Mouse (Mus musculus): ENCODE measurements around the gene Rnf135. TPM values are rescaled to one million over a fixed set of nuclear protein-coding genes. Genes with fewer than 3 reads are reported as not detected.

Rnf135 gene
- polyA plus RNA-seq (2014; fragmentation: Nextera tagmentation; extraction: Ambion mirVana): 2.9 and 3.3 TPM in 2 replicates

DNA sequence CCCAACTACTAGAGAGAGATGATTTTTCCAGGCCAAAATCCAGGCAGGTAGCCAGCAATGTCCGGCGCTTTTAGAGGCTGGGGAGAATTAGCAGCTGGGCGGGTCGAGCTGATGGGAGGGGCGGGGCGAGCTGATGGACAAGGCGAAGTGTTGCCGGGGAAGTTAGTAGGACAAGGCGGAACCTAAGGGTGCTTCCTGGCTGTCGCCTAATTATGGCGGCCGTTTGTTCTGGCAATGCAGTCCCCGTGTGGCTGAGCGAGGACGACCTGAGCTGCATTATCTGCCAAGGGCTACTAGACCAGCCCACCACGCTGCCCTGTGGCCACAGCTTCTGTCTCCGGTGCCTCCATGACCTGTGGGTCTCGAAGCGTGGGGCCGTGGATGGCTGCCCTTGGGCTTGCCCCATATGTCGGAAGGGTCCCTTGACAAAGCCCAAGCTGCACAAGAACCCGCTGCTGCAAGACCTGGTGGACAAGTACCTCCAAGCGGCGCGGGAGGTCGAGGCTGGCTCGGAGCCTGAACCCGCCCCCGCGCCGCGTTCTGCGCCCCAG lies at the start of gene Rnf135:
TSS of gene Rnf135 (plus strand) at position 147 of the 551 bp plus-strand sequence.
- peak; percentile 74 for DNase-seq (ENCODE audit: low spot score)
- no peak for ATAC-seq (ENCODE audit: insufficient read depth, low FRiP score, low TSS enrichment)
- Histone ChIP-seq H3K9me3 (ENCODE audit: control insufficient read depth, low read length) (no peaks in the 10 kb centered on the region), H3K36me3 (ENCODE audit: control insufficient read depth, insufficient read depth, low read length) (no peaks in the 10 kb centered on the region), H3K4me1 (ENCODE audit: control insufficient read depth, insufficient read depth, low read length) (no peaks in the 10 kb centered on the region), H3K9ac (ENCODE audit: low read length) (peak within 1 kb of the TSS; percentile 67), H3K27ac (ENCODE audit: low read depth, low read length) (no peak within 1 kb of the TSS), H3K27me3 (ENCODE audit: control insufficient read depth, insufficient read depth, low read length) (no peaks in the 10 kb centered on the region), H3K4me3 (ENCODE audit: low read depth, low read length) (peak within 1 kb of the TSS; percentile 50), H3K4me2 (ENCODE audit: low read depth) (peak within 1 kb of the TSS; percentile 68)
- 6% methylated on average over 33 of the region's 33 CpGs for WGBS

DNA sequence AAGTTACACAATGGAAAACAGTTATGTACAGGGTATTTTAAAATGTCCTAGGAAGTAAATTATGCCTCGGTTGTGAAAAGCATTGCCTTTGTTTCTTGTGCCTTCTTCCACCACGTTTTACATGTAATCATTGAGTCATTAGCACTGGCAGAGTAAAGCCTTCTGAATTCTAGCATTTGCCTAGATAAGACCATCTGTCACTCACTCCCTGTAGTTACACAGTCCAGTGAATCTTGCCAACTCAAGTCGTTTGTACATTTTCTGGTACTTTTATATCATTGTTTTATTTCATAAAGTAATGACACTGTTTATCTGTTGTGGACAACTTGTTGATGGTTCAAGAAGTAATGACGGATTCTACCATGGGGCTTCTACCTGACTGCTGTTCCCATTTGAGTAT lies 48.9 kb upstream of the Rnf135 start:
- 82% methylated on average over 4 of the region's 4 CpGs for WGBS
- Histone ChIP-seq H3K36me3 (ENCODE audit: control insufficient read depth, insufficient read depth, low read length) (peaks cover 6% of the 10 kb centered on the region), H3K27me3 (ENCODE audit: control insufficient read depth, insufficient read depth, low read length) (no peaks in the 10 kb centered on the region), H3K9me3 (ENCODE audit: control insufficient read depth, low read length) (no peaks in the 10 kb centered on the region), H3K4me3 (ENCODE audit: low read depth, low read length) (no peak overlapping the region), H3K4me2 (ENCODE audit: low read depth) (no peak overlapping the region), H3K27ac (ENCODE audit: low read depth, low read length) (no peak overlapping the region), H3K4me1 (ENCODE audit: control insufficient read depth, insufficient read depth, low read length) (no peaks in the 10 kb centered on the region), H3K9ac (ENCODE audit: low read length) (no peak overlapping the region)
- no peak for ATAC-seq (ENCODE audit: insufficient read depth, low FRiP score, low TSS enrichment)
- DNase-seq (ENCODE audit: low spot score): no peak

DNA sequence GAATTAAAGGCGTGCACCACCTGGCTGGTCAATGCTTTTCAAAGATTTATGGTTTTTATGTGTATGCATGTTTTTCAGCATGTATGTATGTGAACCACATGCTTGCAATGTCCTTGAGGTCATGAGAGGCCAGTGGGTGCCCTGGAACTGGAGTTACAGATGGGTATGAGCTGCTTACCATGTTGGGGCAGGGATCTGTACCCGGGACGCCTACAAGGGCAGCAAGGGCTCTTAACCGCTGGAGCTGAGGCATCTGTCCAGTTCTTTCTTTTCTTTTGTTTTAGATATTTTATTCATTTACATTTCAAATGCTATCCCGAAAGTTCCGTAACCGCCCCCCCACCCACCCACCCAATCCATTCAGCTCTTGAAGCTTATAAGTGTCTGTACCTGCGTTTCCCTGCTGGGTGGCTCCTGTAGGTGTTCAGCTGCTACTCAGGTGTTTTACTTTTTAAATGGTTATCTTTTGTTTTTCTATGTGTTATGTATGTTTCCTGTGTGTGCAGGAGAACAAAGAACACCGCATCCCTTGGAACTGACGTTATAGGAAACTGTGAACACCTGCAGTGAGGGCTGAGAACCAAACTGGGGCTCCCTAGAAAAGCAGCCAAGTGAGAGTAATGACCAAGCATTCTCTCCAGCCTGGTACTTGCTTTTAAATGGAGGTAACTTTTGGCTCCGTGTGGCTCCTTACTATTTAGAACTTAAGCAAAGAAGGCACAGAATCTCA lies 47.5 kb upstream of the Rnf135 start:
- Histone ChIP-seq H3K4me2 (ENCODE audit: low read depth) (no peak overlapping the region), H3K36me3 (ENCODE audit: control insufficient read depth, insufficient read depth, low read length) (peaks cover 6% of the 10 kb centered on the region), H3K4me3 (ENCODE audit: low read depth, low read length) (no peak overlapping the region), H3K27me3 (ENCODE audit: control insufficient read depth, insufficient read depth, low read length) (no peaks in the 10 kb centered on the region), H3K4me1 (ENCODE audit: control insufficient read depth, insufficient read depth, low read length) (peaks cover 1% of the 10 kb centered on the region; the same call in 1 of the 2 replicates), H3K9me3 (ENCODE audit: control insufficient read depth, low read length) (no peaks in the 10 kb centered on the region), H3K27ac (ENCODE audit: low read depth, low read length) (no peak overlapping the region), H3K9ac (ENCODE audit: low read length) (no peak overlapping the region)
- ATAC-seq (ENCODE audit: insufficient read depth, low FRiP score, low TSS enrichment) (no peak), DNase-seq (ENCODE audit: low spot score) (no peak)
- WGBS: 88% methylated on average over 11 of the region's 11 CpGs

DNA sequence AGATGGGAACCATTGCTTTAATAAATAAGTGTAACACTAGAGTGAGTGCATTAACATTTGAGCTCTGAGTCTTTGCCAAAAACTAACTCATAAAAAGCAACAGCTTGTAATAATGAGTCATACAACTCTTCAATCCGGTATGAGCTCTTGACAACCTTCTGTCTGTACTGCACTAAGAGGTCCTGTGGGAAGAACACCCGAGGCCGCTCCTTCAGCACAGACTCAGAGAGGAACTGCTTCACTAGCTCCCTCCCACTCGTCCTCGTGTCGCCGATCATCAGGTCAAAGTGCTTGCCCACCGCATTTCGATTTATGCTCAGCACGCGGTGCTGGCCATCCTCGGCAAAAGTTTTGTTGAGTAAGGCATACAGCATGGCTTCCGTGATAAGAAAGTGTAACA lies 46.9 kb upstream of the Rnf135 start:
- Histone ChIP-seq H3K4me3 (ENCODE audit: low read depth, low read length) (no peak overlapping the region), H3K36me3 (ENCODE audit: control insufficient read depth, insufficient read depth, low read length) (peaks cover 6% of the 10 kb centered on the region), H3K4me1 (ENCODE audit: control insufficient read depth, insufficient read depth, low read length) (peaks cover 2% of the 10 kb centered on the region; the same call in 1 of the 2 replicates), H3K27ac (ENCODE audit: low read depth, low read length) (no peak overlapping the region), H3K27me3 (ENCODE audit: control insufficient read depth, insufficient read depth, low read length) (no peaks in the 10 kb centered on the region), H3K9me3 (ENCODE audit: control insufficient read depth, low read length) (no peaks in the 10 kb centered on the region), H3K9ac (ENCODE audit: low read length) (no peak overlapping the region), H3K4me2 (ENCODE audit: low read depth) (no peak overlapping the region)
- DNase-seq (ENCODE audit: low spot score) (no peak), ATAC-seq (ENCODE audit: insufficient read depth, low FRiP score, low TSS enrichment) (no peak)
- WGBS: 93% methylated on average over 13 of the region's 13 CpGs

DNA sequence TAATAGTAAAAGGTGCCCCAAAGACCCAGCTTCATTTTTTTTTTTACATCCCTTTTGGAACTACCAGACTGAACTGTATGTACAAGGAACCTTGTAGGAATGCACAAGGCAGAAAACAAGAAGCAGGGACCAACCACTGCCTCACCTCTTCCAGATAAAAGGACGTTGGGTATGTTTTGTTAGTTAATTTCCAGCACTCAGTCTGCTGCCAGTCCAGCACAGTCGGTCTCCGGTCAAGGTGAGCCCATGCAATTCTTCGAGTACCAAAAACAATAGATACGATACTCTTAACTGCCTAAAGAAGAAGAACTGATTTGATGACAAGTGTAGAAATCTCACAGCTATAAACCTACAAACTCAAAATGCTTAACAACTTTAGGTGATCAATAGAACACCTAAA lies 45.9 kb upstream of the Rnf135 start:
- Histone ChIP-seq H3K9ac (ENCODE audit: low read length) (no peak overlapping the region), H3K27ac (ENCODE audit: low read depth, low read length) (no peak overlapping the region), H3K27me3 (ENCODE audit: control insufficient read depth, insufficient read depth, low read length) (no peaks in the 10 kb centered on the region), H3K4me1 (ENCODE audit: control insufficient read depth, insufficient read depth, low read length) (peaks cover 2% of the 10 kb centered on the region; the same call in 1 of the 2 replicates), H3K9me3 (ENCODE audit: control insufficient read depth, low read length) (no peaks in the 10 kb centered on the region), H3K4me3 (ENCODE audit: low read depth, low read length) (no peak overlapping the region), H3K4me2 (ENCODE audit: low read depth) (no peak overlapping the region), H3K36me3 (ENCODE audit: control insufficient read depth, insufficient read depth, low read length) (peaks cover 6% of the 10 kb centered on the region)
- ATAC-seq (ENCODE audit: insufficient read depth, low FRiP score, low TSS enrichment): no peak
- WGBS: 92% methylated on average over 5 of the region's 5 CpGs
- no peak for DNase-seq (ENCODE audit: low spot score)

DNA sequence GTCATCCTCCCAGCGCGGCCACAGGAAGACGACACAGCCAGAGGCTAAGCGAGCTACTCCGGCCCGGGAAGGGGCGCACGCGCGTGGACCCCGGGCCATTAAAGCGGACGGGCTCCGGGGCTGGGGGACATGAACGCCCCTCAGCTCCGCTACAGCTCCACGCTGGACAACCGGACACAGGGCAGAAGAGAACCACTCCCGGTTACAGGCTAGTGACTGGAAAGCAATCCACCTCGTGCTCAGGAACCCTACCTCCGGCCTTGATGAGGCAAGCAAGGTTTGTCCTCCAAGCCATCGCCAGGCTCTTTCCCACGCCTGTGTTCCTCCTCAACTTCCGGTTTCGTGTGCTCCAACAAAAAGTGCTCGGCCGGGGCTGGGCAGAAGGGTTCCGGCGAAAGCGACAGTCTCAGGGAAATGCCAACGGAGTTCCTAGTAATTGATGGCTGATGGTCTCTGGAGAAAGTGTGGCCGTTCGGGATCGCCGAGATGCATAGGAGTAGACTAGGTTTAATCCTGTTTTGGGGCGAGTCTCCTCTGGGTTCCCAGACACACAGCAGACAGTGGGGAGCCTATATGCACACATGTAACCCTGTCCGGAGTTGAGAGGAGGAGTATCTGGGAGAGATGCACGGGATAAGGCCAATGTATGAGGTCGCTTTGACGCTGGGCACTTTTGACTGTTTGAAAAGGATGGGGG lies 41.7 kb upstream of the Rnf135 start, which contains the start of gene Tefm:
TSS of gene Tefm (minus strand) at position 351 of the 697 bp plus-strand sequence.
- Histone ChIP-seq H3K4me2 (ENCODE audit: low read depth) (peak within 1 kb of the TSS; percentile 78), H3K27me3 (ENCODE audit: control insufficient read depth, insufficient read depth, low read length) (no peaks in the 10 kb centered on the region), H3K27ac (ENCODE audit: low read depth, low read length) (peak within 1 kb of the TSS; percentile 40; the same call in 1 of the 2 replicates), H3K4me3 (ENCODE audit: low read depth, low read length) (peak within 1 kb of the TSS; percentile 72), H3K4me1 (ENCODE audit: control insufficient read depth, insufficient read depth, low read length) (peaks cover 2% of the 10 kb centered on the region; the same call in 1 of the 2 replicates), H3K9ac (ENCODE audit: low read length) (peak within 1 kb of the TSS; percentile 91), H3K36me3 (ENCODE audit: control insufficient read depth, insufficient read depth, low read length) (no peaks in the 10 kb centered on the region), H3K9me3 (ENCODE audit: control insufficient read depth, low read length) (no peaks in the 10 kb centered on the region)
- peak; percentile 93 for DNase-seq (ENCODE audit: low spot score)
- WGBS: under 1% methylated on average over 40 of the region's 40 CpGs
- peak; percentile 74 for ATAC-seq (ENCODE audit: insufficient read depth, low FRiP score, low TSS enrichment)

DNA sequence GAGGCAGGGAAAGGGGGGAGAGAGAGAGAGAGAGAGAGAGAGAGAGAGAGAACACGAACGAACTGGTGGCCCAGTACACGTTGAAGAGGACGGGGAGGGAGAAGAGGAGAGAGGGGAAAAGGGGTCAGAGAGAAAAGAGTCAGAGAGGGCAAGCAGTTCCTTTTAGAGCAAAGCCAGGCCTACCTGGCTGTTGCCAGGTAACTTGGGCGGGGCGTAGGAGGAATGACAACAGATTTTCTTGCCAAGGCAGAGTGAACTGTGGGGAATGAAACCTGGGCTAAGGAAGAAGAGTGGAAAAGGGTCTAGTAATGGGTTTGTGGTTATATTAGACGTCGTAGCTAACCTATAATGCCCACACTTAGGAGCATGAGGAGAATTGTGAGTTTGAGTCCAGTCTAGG lies 40.8 kb upstream of the Rnf135 start:
- 50% methylated on average over 8 of the region's 8 CpGs for WGBS
- H3K9ac ChIP-seq (ENCODE audit: low read length): peak overlapping the region; percentile 22
- DNase-seq (ENCODE audit: low spot score) (no peak), ATAC-seq (ENCODE audit: insufficient read depth, low FRiP score, low TSS enrichment) (no peak)
- H3K4me3 ChIP-seq (ENCODE audit: low read depth, low read length): no peak overlapping the region
- H3K4me1 ChIP-seq (ENCODE audit: control insufficient read depth, insufficient read depth, low read length): peaks cover 2% of the 10 kb centered on the region; the same call in 1 of the 2 replicates
- H3K27me3 ChIP-seq (ENCODE audit: control insufficient read depth, insufficient read depth, low read length): no peaks in the 10 kb centered on the region
- H3K4me2 ChIP-seq (ENCODE audit: low read depth): peak overlapping the region; percentile 78
- H3K36me3 ChIP-seq (ENCODE audit: control insufficient read depth, insufficient read depth, low read length): no peaks in the 10 kb centered on the region
- H3K27ac ChIP-seq (ENCODE audit: low read depth, low read length): no peak overlapping the region
- no peaks in the 10 kb centered on the region for H3K9me3 ChIP-seq (ENCODE audit: control insufficient read depth, low read length)

DNA sequence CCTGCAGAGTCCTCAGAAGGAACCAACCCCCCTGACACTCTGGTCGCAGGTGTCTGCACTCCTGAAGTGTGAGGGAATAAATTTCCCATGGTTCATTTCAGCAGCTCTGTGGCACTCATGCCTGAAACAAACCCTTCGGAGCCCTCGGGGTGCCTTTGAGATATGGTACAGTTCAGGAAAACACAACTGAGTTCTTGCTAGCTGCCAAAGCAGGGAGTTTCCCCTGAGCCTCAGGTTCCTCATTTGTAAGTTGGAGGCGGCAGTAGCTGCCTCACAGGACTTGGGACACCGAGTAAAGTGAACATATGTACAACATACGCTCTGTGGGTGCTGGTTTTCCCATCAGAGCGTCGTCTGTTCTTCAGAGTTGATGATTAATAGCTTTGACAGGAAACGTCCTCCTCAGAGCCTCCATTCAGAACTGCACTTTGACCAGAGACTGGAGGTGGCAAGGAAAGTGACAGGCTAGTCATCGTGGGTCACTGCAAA lies 37.8 kb upstream of the Rnf135 start:
- ATAC-seq (ENCODE audit: insufficient read depth, low FRiP score, low TSS enrichment) (no peak), DNase-seq (ENCODE audit: low spot score) (no peak)
- Histone ChIP-seq H3K27me3 (ENCODE audit: control insufficient read depth, insufficient read depth, low read length) (no peaks in the 10 kb centered on the region), H3K4me3 (ENCODE audit: low read depth, low read length) (no peak overlapping the region), H3K4me1 (ENCODE audit: control insufficient read depth, insufficient read depth, low read length) (peaks cover 2% of the 10 kb centered on the region; the same call in 1 of the 2 replicates), H3K9me3 (ENCODE audit: control insufficient read depth, low read length) (no peaks in the 10 kb centered on the region), H3K9ac (ENCODE audit: low read length) (no peak overlapping the region), H3K36me3 (ENCODE audit: control insufficient read depth, insufficient read depth, low read length) (no peaks in the 10 kb centered on the region), H3K4me2 (ENCODE audit: low read depth) (no peak overlapping the region), H3K27ac (ENCODE audit: low read depth, low read length) (no peak overlapping the region)
- 47% methylated on average over 10 of the region's 10 CpGs for WGBS
